Mouse (Mus musculus) limb, embryonic 15.5 days (tissue): ENCODE results near the gene Mxra7. TPM values are rescaled to one million over a fixed set of nuclear protein-coding genes. Genes with fewer than 3 reads are reported as not detected.
"Not testable (repeated sequence)": the region's sequence is repeated elsewhere in the genome, so short reads cannot be mapped to it uniquely, and the experiment has no call there.

ENCODE experiments used
- ATAC-seq: fragments of 200-750 bp; cut with Nextera tagmentation; 2 replicates; pipeline ENCODE4 v1.8.0; 2017; ENCODE audit warnings: low read depth, moderate TSS enrichment; ENCODE audit not compliant: insufficient number of reproducible peaks, low FRiP score, low TSS enrichment
- H3K27ac ChIP-seq: fragments of 300-500 bp; sonication (generic); 2 replicates; pipeline ENCODE4 v1.5.1; 2015; ENCODE audit warnings: moderate library complexity, mild to moderate bottlenecking, inconsistent platforms
- H3K27me3 ChIP-seq: fragments of 300-500 bp; sonication (generic); 2 replicates; pipeline ENCODE4 v1.6.1; 2015; ENCODE audit warnings: inconsistent platforms
- H3K36me3 ChIP-seq: fragments of 300-500 bp; sonication (generic); 2 replicates; pipeline ENCODE4 v1.6.1; 2015; ENCODE audit warnings: inconsistent platforms
- H3K4me1 ChIP-seq: fragments of 300-500 bp; sonication (generic); 2 replicates; pipeline ENCODE4 v1.6.1; 2015; ENCODE audit warnings: inconsistent platforms
- H3K4me2 ChIP-seq: fragments of 300-500 bp; sonication (generic); 2 replicates; pipeline ENCODE4 v1.6.1; 2015; ENCODE audit warnings: mild to moderate bottlenecking, inconsistent platforms
- H3K4me3 ChIP-seq: fragments of 300-500 bp; sonication (generic); 2 replicates; pipeline ENCODE4 v1.5.1; 2015; ENCODE audit warnings: mild to moderate bottlenecking, inconsistent platforms
- H3K9ac ChIP-seq: fragments of 300-500 bp; sonication (generic); 2 replicates; pipeline ENCODE4 v1.6.1; 2015; ENCODE audit warnings: inconsistent platforms
- H3K9me3 ChIP-seq: fragments of 300-500 bp; sonication (generic); 2 replicates; pipeline ENCODE4 v1.6.1; 2016; ENCODE audit warnings: inconsistent platforms
- WGBS: fragments of 180-500 bp; shearing (Covaris S2); methylation state at CpG from one replicate; pipeline ENCODE4 v1.1.7; 2015; 5-methylcytosine and 5-hydroxymethylcytosine counted together
- polyA plus RNA-seq: library from polyadenylated mRNA; unstranded; fragments of >200 nt; fragmentation: Nextera tagmentation; extraction: Ambion mirVana; gene quantifications from 2 replicates; pipeline ENCODE4 v1.2.1, GENCODE M21; 2015

The Mxra7 gene
- polyA plus RNA-seq, 1 experiment from 2014 or later = 18.6 TPM

DNA sequence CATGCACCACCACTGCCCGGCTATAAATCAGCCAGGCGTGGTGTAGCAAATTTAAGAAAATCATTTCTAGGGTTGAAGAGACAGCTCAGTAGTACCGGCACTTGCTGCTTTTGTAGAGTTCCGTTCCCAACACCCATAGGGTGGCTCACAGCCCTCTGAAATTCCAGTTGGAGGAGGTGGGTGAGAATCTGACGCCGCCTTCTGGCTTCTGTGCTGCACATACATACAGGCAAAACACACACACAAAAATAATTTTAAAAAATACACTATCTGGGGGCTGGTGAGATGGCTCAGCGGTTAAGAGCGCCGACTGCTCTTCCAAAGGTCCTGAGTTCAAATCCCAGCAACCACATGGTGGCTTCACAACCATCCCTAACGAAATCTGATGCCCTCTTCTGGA lies 4.0 kb downstream of the Mxra7 start:
- H3K9me3 ChIP-seq, H3K27me3 ChIP-seq, H3K4me2 ChIP-seq, ATAC-seq, H3K27ac ChIP-seq, H3K4me3 ChIP-seq, H3K9ac ChIP-seq, H3K36me3 ChIP-seq: not testable (repeated sequence)
- peaks cover 46% of the 10 kb centered on the region for H3K4me1 ChIP-seq
- 94% methylated on average over 10 of the region's 10 CpGs for WGBS

DNA sequence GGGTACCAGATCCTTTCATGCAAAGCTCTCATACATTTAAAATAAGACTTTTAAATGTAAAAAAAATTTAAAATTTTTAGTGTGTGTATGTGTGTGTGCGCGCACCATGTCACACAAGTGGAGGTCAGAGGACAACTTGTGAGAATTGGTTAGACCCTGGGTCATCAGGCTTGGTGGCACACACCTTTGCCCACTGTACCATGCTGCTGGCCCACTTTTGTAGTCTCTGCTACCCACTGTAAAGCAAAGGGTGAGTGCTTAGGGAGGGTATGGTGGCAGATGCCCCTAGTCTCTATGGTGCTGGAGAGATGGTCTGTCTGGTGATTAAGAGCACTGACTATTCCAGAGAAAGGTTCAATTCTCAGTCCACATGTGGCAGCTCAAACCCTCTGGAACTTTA lies 4.6 kb downstream of the Mxra7 start:
- Histone ChIP-seq H3K4me1 (peaks cover 44% of the 10 kb centered on the region), H3K27me3 (no peaks in the 10 kb centered on the region), H3K36me3 (no peaks in the 10 kb centered on the region), H3K9me3 (no peaks in the 10 kb centered on the region), H3K4me3 (no peak overlapping the region), H3K27ac (no peak overlapping the region), H3K4me2 (no peak overlapping the region), H3K9ac (no peak overlapping the region)
- no peak for ATAC-seq
- WGBS = 100% methylated on average over 2 of the region's 2 CpGs

DNA sequence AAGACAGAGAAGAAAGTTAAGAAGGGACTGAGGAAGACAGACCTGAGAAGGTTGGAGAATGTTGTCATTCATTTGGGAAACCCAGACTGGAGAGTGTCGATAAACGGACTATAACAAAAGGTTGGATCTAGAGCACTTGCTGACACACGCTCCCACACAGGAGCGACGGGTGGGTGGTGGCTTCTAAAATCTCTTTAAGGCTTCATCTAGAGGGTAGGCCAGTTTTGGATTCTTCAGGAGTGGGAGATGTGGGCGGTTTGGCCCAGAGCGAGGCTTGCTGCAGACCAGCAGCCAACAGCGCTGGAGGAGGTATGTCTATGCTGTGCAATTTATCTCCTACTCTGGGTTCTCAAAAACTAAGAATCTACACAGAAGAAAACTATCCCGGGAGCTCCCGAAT lies 5.2 kb downstream of the Mxra7 start:
- Histone ChIP-seq H3K9ac (no peak overlapping the region), H3K4me1 (peaks cover 40% of the 10 kb centered on the region), H3K27me3 (no peaks in the 10 kb centered on the region), H3K36me3 (no peaks in the 10 kb centered on the region), H3K9me3 (no peaks in the 10 kb centered on the region), H3K4me3 (no peak overlapping the region), H3K4me2 (no peak overlapping the region), H3K27ac (no peak overlapping the region)
- 92% methylated on average over 10 of the region's 10 CpGs for WGBS
- no peak for ATAC-seq

DNA sequence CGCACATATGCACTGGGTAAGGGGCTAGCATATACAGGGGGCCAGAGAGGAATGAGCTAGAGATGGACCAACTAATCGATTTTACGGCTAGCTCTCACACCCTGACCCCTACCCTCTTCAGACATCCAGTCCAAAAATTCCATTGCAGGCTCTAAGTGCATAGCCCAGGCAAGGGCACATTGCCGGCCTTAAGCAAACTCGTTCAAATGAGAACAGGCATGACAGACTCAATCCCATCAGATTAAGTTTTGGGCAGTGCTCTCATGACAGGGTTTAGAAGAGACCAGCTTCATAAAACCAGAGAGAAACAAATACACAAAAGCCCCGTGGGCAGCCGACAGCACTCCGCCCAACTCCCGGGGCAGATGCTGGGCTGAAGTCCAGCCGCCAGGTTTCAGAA lies 5.6 kb downstream of the Mxra7 start:
- H3K9ac ChIP-seq = no peak overlapping the region

DNA sequence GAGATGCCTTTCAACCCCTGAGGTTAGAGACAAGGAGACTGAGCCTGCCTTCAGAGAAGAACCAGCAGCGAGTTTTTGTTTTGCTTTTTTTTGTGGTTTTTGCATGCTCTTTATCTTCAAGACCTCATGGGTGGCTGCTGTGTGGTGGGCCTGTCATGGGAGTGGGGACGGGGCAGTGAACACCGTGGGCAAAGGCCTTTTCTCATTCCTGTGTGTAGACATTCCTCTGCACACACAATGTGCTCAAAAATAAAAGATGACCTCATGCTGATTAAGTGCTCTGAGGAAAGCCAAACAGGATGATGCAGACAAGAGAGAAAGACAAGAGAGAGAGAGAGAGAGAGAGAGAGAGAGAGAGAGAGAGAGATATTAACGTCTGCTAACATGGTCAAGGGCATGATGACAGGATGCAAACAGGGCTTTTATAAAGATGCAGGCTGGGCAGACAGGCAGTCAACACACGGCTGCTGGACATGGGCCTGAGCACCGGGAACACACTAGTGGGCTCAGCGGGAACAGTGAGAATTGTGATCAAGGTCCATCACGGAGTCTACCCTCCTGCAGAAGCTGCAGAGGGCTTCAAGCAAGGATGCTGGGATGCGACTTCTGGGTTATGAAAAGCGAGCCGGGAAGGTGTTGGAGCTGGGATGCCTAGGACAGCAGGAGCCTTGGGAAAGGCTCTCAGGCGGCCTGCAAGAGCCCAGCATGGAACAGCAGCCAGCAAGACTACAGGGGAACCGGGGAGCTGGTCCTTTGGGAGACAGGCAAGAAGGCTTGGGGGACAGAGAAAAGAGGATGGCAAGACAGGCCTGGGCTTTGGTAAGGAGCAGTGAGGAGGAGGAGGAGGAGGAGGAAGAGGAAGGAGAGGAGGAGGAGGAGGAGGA lies 6.5 kb downstream of the Mxra7 start:
- no peak for ATAC-seq
- no peak overlapping the region for H3K4me2 ChIP-seq
- H3K27me3 ChIP-seq = no peaks in the 10 kb centered on the region
- WGBS = 73% methylated on average over 13 of the region's 13 CpGs
- no peak overlapping the region; the same call in 1 of the 2 replicates for H3K27ac ChIP-seq
- peaks cover 34% of the 10 kb centered on the region for H3K4me1 ChIP-seq
- no peak overlapping the region for H3K4me3 ChIP-seq
- H3K36me3 ChIP-seq = no peaks in the 10 kb centered on the region
- no peak overlapping the region for H3K9ac ChIP-seq
- no peaks in the 10 kb centered on the region for H3K9me3 ChIP-seq

More for the DNA sequence above, 5.6 kb downstream of the Mxra7 start:
- Histone ChIP-seq H3K4me3 (no peak overlapping the region), H3K27me3 (no peaks in the 10 kb centered on the region), H3K4me1 (peaks cover 37% of the 10 kb centered on the region), H3K9me3 (no peaks in the 10 kb centered on the region), H3K4me2 (no peak overlapping the region), H3K27ac (no peak overlapping the region), H3K36me3 (no peaks in the 10 kb centered on the region)
- 77% methylated on average over 10 of the region's 10 CpGs for WGBS
- ATAC-seq = no peak

DNA sequence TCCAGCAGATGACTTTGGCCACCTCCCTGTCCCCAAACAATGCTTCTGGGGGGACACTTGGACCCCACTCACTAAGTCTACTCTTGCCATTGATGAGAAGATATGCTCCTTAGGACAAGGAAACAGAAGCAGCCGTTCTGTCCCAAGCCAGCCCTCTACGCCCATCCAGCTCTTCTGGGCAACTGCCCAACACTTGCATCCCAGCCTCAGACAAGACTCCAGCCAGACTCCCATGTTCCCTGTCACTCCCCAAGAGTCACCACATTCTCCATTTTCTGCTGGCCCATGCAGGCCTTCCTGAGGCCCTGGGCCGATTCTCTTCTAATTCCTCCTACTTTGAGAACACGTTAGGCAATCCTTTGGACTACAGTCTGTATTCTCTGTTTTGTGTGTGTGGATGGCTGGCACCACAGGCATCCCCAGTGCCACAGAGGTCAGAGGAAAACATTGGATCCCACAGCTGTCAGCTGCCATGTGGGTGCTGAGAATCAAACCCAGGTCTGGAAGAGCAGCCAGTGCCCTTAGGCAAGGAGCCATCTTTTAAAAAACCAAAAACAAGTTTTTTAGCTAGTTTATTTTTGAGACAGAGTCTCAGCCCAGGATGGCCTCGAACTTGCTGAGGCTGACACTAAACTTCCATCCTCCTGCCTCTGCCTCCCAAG lies 7.8 kb downstream of the Mxra7 start:
- no peaks in the 10 kb centered on the region for H3K36me3 ChIP-seq
- H3K9ac ChIP-seq = no peak overlapping the region
- H3K9me3 ChIP-seq = no peaks in the 10 kb centered on the region
- no peak overlapping the region for H3K4me2 ChIP-seq
- H3K27me3 ChIP-seq = no peaks in the 10 kb centered on the region
- WGBS = 76% methylated on average over 5 of the region's 5 CpGs
- H3K4me3 ChIP-seq = no peak overlapping the region
- ATAC-seq = no peak
- H3K4me1 ChIP-seq = peaks cover 36% of the 10 kb centered on the region
- H3K27ac ChIP-seq = 0 out of 2 replicates have a peak overlapping the region, but pooled peaks have one; percentile 7

DNA sequence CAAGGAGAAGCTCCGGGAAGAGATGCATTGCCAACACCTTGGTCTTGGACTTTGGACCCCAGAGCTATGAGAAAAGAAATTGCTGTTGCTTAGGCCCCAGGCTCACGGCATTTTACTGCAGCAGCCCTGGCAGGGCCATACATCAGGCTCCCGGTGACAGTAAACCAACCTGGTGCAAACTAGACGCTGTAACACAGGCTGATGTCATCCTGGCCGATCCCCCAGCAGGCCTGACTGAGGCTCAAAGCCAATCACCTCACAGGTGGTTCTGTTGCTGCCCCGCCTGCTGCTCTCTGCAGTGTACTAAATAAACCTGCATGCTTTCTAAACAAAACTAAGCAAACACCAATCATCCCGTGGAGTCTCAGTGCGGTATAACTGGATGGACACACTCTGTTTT lies 9.1 kb downstream of the Mxra7 start:
- no peaks in the 10 kb centered on the region for H3K9me3 ChIP-seq
- no peak for ATAC-seq
- H3K27me3 ChIP-seq = no peaks in the 10 kb centered on the region
- H3K4me2 ChIP-seq = no peak overlapping the region
- no peak overlapping the region for H3K9ac ChIP-seq
- no peaks in the 10 kb centered on the region for H3K36me3 ChIP-seq
- peaks cover 49% of the 10 kb centered on the region for H3K4me1 ChIP-seq
- H3K4me3 ChIP-seq = no peak overlapping the region
- peak overlapping the region; percentile 51 for H3K27ac ChIP-seq
- WGBS = 28% methylated on average over 8 of the region's 8 CpGs

DNA sequence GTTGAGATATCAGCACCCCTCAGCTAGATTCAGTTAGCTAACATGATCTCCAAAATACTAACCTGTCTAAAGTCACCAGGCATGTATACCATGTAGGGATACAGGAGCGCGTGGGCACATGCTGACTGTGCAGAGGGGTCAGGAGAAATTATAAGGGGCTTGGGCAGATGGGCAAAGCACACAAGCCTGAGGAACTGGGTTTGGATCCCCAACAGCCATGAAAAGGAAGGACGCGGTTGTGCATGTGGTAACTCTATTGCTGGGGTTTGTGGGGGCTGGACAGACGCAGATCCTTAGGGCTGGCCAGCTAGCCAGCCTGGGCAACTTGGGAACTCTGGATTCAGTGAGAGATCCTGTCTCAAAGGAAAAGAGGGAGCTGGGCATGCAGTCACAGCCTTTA lies 10.3 kb downstream of the Mxra7 start:
- no peak for ATAC-seq
- peaks cover 61% of the 10 kb centered on the region for H3K4me1 ChIP-seq
- WGBS = 93% methylated on average over 5 of the region's 5 CpGs

DNA sequence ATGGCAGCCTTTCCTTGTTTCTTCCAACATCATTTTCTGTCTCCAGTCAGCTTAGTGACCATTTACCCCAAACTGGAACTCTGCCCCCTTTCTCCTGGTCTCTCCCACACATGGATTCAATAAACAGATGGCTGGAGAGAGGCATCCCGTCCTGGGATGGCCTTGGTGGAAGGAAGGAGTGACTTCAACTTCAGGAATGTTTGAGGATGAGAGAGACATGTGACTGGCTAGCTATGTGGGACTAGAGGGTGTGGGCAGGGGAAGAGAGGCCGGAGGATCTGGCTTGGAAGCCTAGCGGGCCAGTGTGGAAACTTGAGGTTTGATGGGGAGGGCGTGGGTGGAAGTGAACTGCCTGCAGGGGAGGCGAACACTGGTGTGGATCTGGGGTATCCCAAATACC lies 11.1 kb downstream of the Mxra7 start:
- Histone ChIP-seq H3K4me1 (peaks cover 67% of the 10 kb centered on the region), H3K27ac (no peak overlapping the region), H3K27me3 (no peaks in the 10 kb centered on the region), H3K4me3 (no peak overlapping the region), H3K36me3 (no peaks in the 10 kb centered on the region), H3K9me3 (no peaks in the 10 kb centered on the region), H3K9ac (no peak overlapping the region), H3K4me2 (no peak overlapping the region)
- WGBS = 72% methylated on average over 5 of the region's 5 CpGs
- no peak for ATAC-seq

More for the DNA sequence above, 10.3 kb downstream of the Mxra7 start:
- Histone ChIP-seq H3K4me3 (no peak overlapping the region), H3K9me3 (no peaks in the 10 kb centered on the region), H3K27ac (no peak overlapping the region), H3K27me3 (no peaks in the 10 kb centered on the region), H3K36me3 (no peaks in the 10 kb centered on the region), H3K4me2 (no peak overlapping the region), H3K9ac (no peak overlapping the region)

DNA sequence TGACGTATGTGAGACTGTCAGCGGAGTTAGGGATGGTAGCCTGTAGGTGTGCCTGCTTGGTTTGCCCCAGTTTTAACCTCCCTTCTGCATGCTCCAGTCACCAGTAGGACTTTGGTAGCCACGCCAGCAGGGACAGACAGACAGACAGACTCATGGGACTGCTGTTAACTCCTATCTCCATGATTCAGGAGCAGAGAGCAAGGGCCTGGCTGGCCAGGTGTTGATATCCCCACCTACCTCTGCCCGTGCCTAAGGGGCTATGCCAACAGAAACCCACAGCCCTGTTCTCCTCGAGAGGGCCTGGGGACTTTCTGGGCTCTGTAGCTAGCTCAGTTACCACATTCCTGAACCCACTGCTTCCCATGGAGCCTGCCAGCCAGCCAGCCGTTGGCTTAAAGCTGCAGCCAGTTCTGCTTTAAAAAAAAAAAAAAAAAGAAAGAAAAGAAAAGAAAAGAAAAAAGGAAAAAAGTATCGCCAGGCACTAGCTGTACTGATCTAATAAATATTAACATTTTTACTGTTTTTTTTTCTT lies 12.9 kb downstream of the Mxra7 start:
- peaks cover 71% of the 10 kb centered on the region for H3K4me1 ChIP-seq
- H3K9ac ChIP-seq = no peak overlapping the region
- H3K36me3 ChIP-seq = no peaks in the 10 kb centered on the region
- WGBS = 25% methylated on average over 7 of the region's 7 CpGs
- no peak for ATAC-seq
- H3K4me2 ChIP-seq = peak overlapping the region; percentile 6; the same call in 1 of the 2 replicates
- no peak overlapping the region for H3K4me3 ChIP-seq
- 0 out of 2 replicates have a peak, but pooled peaks cover 7% of the 10 kb centered on the region for H3K27me3 ChIP-seq
- H3K9me3 ChIP-seq = no peaks in the 10 kb centered on the region
- peak overlapping the region; percentile 90 for H3K27ac ChIP-seq

DNA sequence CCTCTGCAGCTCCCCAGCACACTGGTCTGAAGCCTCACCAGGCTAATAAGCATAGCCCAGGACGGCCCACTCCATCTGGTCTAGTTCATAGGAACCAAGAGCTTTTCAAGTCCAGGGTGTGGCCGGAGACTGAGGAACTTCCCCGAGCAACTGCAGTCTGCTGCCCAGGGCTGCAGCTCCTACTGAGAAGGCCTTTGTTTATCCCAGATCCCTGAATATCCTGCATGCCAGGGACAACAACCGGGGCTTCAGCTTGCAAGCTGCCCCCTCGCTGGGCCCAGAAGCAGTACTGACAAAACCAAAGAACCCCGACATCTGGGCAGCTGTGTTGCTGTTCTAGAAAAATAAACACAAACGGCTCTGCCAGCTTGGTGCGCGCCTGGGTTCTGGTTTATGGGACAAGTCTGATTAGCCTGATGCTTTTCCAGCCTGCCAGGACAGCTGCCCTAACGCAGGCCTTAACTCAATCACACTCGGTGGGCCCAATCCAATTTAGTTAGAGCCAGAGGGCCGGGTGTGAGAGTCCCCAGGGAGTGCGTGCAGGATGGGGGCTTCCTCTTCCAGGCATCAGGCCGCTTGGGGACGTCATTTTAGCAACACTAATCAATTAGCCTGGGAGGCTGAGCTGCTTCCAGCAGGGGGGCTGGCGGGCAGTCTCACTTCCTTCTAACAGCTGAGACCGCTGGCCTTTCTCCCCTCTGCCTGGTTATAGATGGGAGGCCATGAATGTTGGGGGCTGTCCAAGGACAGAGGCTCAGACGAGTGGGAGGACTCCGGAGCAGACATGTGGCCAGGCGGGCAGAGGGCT lies 13.6 kb downstream of the Mxra7 start:
- peak overlapping the region; percentile 90 for H3K27ac ChIP-seq
- 20% methylated on average over 20 of the region's 20 CpGs for WGBS
- no peaks in the 10 kb centered on the region for H3K9me3 ChIP-seq
- peak overlapping the region; percentile 6; the same call in 1 of the 2 replicates for H3K4me2 ChIP-seq
- no peak overlapping the region for H3K4me3 ChIP-seq
- H3K36me3 ChIP-seq = no peaks in the 10 kb centered on the region
- H3K9ac ChIP-seq = no peak overlapping the region
- peak; percentile 53 for ATAC-seq
- peaks cover 66% of the 10 kb centered on the region for H3K4me1 ChIP-seq
- H3K27me3 ChIP-seq = 0 out of 2 replicates have a peak, but pooled peaks cover 7% of the 10 kb centered on the region
